8 mouse cellular contexts compared by ENCODE assay signal in genomic region chr3:116766963-116767362, GRCm38 (mm10). TPM values are rescaled to one million over a fixed set of nuclear protein-coding genes. Genes with fewer than 3 reads are reported as not detected.
DNase-seq lines count a peak whose midpoint lies in the region; ATAC-seq and TF ChIP-seq lines count a peak whose summit lies in the region.
"Not testable (repeated sequence)": the region's sequence is repeated elsewhere in the genome, so short reads cannot be mapped to it uniquely, and the experiment has no call there.

No protein-coding gene starts in this region.

- not testable (repeated sequence) for H3K9ac ChIP-seq in ES-E14 (ENCODE audit: insufficient read depth, low read depth, low read length, poor library complexity, severe bottlenecking); heart, postnatal 0 days (replicated peaks; ENCODE audit: low read depth, low read length)

- not testable (repeated sequence) for TF ChIP-seq EP300 in heart, postnatal 0 days (IDR thresholded peaks at IDR 0.05; ENCODE audit: low read depth)

- not testable (repeated sequence) for H3K4me3 ChIP-seq in ES-E14 (ENCODE audit: insufficient read depth in 1 of 2, low read depth in 1 of 2, low read length in 2 of 2, poor library complexity in 1 of 2, severe bottlenecking in 1 of 2); cortical plate, adult 2 months (ENCODE audit: insufficient read depth, low read length); heart, postnatal 0 days (ENCODE audit: low read depth, low read length)

- TF ChIP-seq CTCF in cortical plate, adult 2 months (IDR thresholded peaks at IDR 0.05; ENCODE audit: extremely low read depth, insufficient read depth, low read length), result peak; percentile 24; the same call in 1 of the 2 replicates
- peak; percentile 39 for TF ChIP-seq CTCF in heart, postnatal 0 days (IDR thresholded peaks at IDR 0.05; ENCODE audit: low read depth)

- 87% methylated on average over 7 of the region's 7 CpGs for WGBS in heart, postnatal 0 days

- not testable (repeated sequence) for H3K9me3 ChIP-seq in ES-E14 (ENCODE audit: control insufficient read depth, insufficient read depth, low read depth, low read length); heart, postnatal 0 days (replicated peaks; ENCODE audit: control insufficient read depth, low read length)

- not testable (repeated sequence) for ATAC-seq in heart, postnatal 0 days (ENCODE audit: insufficient read depth, low read depth)

- DNase-seq in 3134 (ENCODE audit: extremely low read depth, insufficient read length, low spot score) (peak; percentile 35), ES-E14 (ENCODE audit: low read depth, low spot score) (peak; percentile 50)
- DNase-seq in adrenal gland, postnatal 25 days, result peak; percentile 21
- not testable (repeated sequence) for DNase-seq in heart, postnatal 0 days (ENCODE audit: low spot score)
- DNase-seq in kidney, postnatal 14 days, result peak; percentile 10
- peak; percentile 36 for DNase-seq in lung, postnatal 36 days
- peak; percentile 17 for DNase-seq in spleen, adult 12 weeks (ENCODE audit: low spot score)

- H3K27ac ChIP-seq in ES-E14 (ENCODE audit: insufficient read depth, low read depth, low read length, poor library complexity, severe bottlenecking); cortical plate, adult 2 months (ENCODE audit: insufficient read depth, low read length); heart, postnatal 0 days (ENCODE audit: low read depth): not testable (repeated sequence)

- not testable (repeated sequence) for TF ChIP-seq POLR2A in cortical plate, adult 2 months (IDR thresholded peaks at IDR 0.05; ENCODE audit: extremely low read depth, insufficient read depth, low read length)

- H3K4me2 ChIP-seq in heart, postnatal 0 days (ENCODE audit: low read depth, low read length), result not testable (repeated sequence)

- in situ Hi-C loops in ES-E14 (cut with MboI; ENCODE audit: low sequenced_read_pairs in 2 of 2, unreplicated experiment in 2 of 2), result not testable (repeated sequence)

- not testable (repeated sequence) for H3K27me3 ChIP-seq in heart, postnatal 0 days (ENCODE audit: control insufficient read depth, insufficient read depth, low read length)

- H3K4me1 ChIP-seq in ES-E14 (ENCODE audit: control insufficient read depth in 2 of 2, insufficient read depth in 2 of 2, low read length in 2 of 2, poor library complexity in 1 of 2); cortical plate, adult 2 months (ENCODE audit: control insufficient read depth, insufficient read depth, low read length); heart, postnatal 0 days (ENCODE audit: control insufficient read depth, insufficient read depth): not testable (repeated sequence)

- H3K36me3 ChIP-seq in ES-E14 (ENCODE audit: control insufficient read depth, insufficient read depth, low read length, poor library complexity, severe bottlenecking), result not testable (repeated sequence)
- H3K36me3 ChIP-seq in heart, postnatal 0 days (replicated peaks; ENCODE audit: control insufficient read depth, insufficient read depth, low read length), result peaks cover 55% of the 10 kb centered on the region

TF ChIP-seq in ES-E14, 5 proteins besides CTCF, POLR2A, EP300 and RAD21:
- TF ChIP-seq ZNF384 (IDR thresholded peaks at IDR 0.05; ENCODE audit: low read depth, low read length), result peak; percentile 93
TF ChIP-seq in ES-E14: peak in this region for 1; not testable (repeated sequence) for 4.

RNA-seq across cellular contexts. Expression of gene Agl, which starts 41.0 kb away (rescaled TPM):
- total RNA-seq in ES-E14 (2012; rRNA removed), result 5.6 and 5.7 TPM in 2 replicates
- total RNA-seq in adrenal gland, postnatal 25 days (2021), result 50.5 and 57.7 TPM in 2 replicates
- 16.3 and 16.7 TPM in 2 replicates for polyA plus RNA-seq in cortical plate, adult 2 months (2012; rRNA removed)
- total RNA-seq in heart, postnatal 0 days (2014; rRNA removed; ENCODE audit: low replicate concordance), result 241 and 242 TPM in 2 replicates
- 69.0 and 75.0 TPM in 2 replicates for polyA plus RNA-seq in heart, postnatal 0 days (2015; fragmentation: Nextera tagmentation; extraction: Ambion mirVana)

RNA-seq across cellular contexts. Expression of gene Slc35a3, which starts 54.3 kb away (rescaled TPM):
- total RNA-seq in ES-E14 (2012; rRNA removed), result 20.1 and 20.3 TPM in 2 replicates
- 24.5 and 29.5 TPM in 2 replicates for total RNA-seq in adrenal gland, postnatal 25 days (2021)
- 11.9 and 12.2 TPM in 2 replicates for polyA plus RNA-seq in cortical plate, adult 2 months (2012; rRNA removed)
- total RNA-seq in heart, postnatal 0 days (2014; rRNA removed; ENCODE audit: low replicate concordance), result 18.3 and 28.9 TPM in 2 replicates
- 6.9 and 7.0 TPM in 2 replicates for polyA plus RNA-seq in heart, postnatal 0 days (2015; fragmentation: Nextera tagmentation; extraction: Ambion mirVana)
